Mouse (Mus musculus) heart, adult 11 months (tissue): ENCODE measurements at regions not wholly inside any gene's neighbourhood (a gene's known extent, or its start where the extent isn't known, plus 50 kb on each side); places are given as distances from the start of the nearest gene placed in this dataset.

Experiments
- DNase-seq: peaks from one replicate; pipeline ENCODE4 v3.0.0; 2022

DNA sequence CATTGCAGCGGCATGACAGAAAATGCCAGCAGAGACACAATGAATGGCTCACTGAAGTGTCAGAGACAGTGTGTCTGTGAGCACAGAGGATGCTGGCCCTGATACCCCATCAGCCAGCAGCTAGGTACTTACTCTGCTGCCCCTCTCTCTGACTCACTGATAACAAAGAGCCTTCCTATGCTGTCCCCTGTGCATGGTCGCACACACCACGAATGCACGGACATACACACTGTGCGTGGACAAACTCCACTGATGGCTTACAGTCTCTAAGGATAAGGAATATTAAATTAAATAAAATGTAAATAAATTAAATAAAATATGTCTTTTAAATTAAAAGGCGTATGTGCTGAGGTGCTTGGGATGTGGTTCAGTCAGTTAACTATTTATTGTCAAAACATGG, 438.2 kb downstream of the Rwdd3 start:
- DNase-seq: no peak

DNA sequence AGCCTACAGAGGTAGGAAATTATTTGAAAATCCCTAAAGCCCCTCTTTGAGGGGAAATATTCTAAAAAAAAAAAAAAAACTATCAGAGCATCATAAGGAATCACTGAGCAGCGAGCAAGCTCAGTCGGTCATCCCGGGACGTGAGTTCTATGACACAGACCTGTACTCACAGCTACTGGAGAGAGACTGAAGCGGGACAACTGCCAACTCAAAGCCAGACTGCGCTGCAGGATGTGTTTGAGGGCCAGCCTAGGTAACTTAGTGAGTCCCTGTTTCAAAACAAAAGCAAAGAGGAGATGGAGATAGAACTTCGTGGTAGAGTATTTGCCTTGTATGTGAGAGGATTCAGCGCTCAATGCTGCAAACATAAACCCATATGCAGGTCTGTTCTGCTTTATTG, 439.1 kb downstream of the Rwdd3 start:
- DNase-seq: no peak

DNA sequence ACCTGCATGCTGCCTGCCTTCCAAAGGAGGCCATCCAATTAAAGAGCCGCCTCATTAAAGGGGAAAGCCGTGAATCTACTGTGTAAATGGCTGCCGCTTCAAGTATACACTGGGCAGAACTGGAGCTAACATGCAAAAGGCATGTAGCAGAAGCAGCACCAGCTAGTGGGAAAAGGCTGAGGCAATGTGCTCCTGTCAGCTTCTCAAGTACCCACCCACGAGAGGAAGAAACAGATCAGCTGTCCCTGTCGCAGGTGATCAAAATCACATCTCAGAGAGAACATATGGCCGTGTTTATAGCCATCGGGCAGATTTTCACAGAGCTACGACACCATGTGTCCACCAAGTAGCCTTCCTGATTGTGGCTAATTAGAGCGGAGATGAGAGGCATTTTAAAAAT, 440.2 kb downstream of the Rwdd3 start:
- DNase-seq: no peak

DNA sequence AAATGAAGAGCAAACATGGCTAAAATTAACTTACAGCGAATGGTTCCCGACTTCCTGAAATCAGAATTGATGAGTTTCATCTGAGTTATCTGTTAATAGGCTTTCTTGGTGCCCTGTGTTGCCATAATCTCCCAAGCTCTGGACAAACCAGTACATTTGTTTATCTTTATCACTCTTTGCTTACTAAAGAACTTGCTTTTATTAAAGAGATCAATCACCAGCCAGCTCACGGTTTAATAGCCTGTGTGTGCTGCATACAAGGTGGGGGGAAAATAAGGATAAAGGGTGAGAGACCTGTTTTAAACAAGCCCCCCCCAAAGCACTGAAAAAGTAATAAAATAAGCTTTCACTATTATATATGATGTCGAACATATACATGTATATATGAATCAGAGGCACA, 441.3 kb downstream of the Rwdd3 start:
- DNase-seq: no peak

DNA sequence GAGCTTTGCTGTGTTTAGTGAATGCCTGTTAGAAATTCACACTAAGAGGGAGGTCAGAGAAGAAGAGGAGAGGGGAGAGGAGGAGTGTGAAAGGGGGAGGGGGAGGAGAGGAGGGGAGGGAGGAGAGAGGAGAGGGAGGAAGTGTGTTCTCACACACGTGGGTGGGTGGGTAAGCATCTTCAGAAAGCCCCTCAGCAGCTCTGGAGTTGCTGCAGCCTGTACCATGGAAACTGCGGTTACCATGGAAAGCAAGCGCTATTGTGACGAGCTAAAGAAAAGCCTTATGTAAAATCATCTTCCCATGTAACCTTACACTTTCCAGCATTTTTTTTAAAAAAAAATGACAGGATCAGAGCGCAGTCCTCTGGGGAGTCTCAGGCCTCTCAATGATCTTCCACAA, 441.8 kb downstream of the Rwdd3 start:
- no peak for DNase-seq

DNA sequence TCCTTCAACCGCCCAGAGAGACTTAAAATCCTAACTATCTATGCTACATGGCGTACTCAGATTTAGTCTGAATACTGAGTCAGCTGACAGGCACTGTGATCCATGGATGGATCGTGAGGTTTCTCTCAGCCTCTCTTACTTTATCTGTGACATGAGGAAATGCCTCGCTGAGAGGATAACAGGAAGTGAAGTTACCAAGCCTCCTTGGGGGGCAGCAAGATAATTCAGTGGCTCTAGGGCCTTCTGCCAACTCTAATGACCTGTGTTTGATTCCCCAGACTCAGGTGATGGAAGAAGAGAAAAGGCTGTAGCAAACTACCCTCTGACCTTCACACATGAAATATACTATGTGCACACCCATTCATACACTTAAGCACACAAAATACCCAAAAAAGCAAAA, 486.3 kb downstream of the Rwdd3 start:
- DNase-seq: no peak

DNA sequence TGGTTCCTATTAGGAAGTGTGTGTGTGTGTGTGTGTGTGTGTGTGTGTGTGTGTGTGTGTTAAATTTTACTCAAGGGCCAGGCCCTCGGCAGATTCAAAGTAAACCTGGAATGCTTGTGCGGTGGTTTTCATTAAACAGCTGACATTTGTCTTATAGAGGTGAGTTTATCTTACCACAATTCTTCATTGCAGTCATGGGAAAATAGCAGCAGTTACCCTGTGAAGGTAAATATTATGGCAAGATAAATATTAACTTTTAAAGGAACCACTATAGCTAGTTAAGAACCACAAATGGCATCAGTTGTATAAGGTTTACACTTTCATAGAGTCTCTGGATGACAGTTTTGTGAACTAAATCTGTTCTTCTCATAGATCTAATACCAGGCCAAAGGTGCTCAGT, 495.6 kb downstream of the Rwdd3 start:
- DNase-seq: no peak

DNA sequence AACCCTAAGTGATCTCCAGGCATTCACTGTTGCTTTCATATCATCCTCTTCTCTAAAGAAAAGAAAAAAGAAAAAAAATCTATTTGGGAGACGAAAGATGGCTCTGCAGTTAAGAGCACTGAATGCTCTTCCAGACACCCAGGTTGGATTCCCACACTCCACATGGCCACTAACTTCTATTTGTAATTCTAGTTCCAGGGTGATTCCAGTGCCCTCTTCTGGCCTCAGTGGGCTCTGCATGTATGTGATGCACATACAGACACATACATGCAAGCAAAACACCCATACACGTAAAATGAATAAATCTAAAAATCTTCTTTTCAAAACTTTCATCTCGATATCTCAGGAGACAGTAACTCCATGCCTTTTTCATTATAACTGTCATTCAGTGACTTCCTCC, 502.8 kb downstream of the Rwdd3 start:
- no peak for DNase-seq

DNA sequence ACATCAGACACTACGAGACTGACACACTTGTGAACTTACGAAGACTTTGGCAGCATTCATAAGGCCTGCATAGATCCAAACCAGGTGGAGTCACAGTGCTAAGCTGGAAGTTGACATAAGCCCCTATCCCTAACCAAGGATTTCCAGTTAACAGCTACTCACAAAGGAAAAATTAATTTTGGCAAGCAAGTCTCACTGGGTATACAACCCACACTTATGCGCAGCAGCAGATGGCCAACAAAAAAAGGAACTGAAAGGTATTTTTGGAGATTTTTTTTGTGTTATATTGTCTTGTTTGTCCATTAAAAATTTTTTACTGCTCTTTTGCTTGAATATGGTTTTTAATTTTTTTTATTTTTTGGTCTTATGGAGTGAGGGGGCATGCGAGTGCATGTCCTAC, 509.0 kb downstream of the Rwdd3 start:
- DNase-seq: no peak

DNA sequence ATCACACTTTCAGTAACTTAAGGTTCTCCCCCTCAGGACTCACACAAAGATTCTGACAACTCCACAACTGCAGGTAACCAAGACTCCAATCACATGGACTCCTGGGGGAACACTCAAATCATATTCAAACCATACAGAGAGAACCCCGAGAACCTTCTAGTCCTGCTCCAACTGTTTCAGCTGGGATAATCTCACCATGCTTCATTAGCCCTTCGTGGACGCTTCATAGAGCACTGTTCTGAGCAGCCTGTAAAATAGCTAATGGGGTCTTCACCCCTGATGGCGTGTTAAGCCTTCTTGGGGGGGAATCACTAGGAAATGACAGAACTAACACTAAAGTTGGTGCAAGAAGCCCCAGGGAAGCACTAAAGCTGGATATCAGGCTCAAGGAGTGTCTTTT, 510.7 kb downstream of the Rwdd3 start:
- DNase-seq: no peak

DNA sequence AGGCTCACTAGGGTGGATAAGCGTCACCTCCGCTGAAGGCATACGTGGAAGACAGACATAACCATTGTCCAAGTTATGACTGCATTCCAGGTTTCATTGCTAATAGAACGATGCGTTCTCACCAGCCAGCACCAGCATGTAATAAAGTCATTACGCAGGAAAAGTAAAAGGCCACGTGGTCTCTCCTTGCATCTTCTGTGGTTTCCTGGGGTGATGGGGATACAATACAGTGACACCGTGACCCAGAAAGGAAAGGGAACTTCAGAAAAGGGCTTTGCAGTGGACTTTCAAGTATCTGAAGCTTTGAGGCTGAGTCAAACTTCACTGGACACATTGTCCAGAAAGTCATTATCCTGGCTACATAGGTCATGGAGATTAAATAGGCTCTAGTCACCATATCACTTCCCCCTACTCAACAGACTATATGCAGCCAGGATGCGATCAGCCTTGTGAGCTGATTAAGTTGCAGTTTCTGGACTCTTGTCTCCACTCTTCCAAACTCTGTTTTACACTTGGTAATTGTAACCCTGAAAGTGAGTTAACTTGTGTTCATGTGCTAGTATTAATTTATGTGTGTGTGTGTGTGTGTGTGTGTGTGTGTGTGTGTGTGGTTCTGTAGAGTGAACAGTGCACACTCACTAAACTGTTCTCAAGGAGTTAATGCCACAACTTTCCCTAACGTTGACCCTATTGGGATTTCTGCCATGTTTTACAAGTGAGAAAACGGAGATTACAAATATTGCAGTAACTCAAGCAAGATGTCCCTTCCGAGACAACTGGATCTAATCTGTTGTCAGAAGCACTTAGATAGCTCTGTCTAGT, 522.2 kb downstream of the Rwdd3 start:
- DNase-seq: no peak

DNA sequence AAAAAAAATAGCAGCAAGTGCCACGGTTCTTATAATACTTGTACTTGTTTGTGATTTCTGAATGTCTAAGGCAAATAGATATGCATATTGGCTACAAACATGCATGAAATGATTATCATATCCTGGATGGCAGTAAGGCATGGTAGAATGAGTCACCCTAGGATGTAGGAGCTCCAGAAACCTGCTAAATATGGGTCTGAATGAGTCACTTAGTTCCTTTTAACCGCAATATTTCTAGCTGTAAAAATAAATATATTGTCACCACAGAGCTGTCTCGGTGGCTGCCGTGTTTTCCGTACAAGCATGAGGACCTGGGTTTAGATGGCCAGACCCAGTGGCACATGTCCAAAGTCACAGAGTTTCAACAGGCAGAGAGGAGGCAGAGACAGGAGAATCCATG, 523.1 kb downstream of the Rwdd3 start:
- no peak for DNase-seq

DNA sequence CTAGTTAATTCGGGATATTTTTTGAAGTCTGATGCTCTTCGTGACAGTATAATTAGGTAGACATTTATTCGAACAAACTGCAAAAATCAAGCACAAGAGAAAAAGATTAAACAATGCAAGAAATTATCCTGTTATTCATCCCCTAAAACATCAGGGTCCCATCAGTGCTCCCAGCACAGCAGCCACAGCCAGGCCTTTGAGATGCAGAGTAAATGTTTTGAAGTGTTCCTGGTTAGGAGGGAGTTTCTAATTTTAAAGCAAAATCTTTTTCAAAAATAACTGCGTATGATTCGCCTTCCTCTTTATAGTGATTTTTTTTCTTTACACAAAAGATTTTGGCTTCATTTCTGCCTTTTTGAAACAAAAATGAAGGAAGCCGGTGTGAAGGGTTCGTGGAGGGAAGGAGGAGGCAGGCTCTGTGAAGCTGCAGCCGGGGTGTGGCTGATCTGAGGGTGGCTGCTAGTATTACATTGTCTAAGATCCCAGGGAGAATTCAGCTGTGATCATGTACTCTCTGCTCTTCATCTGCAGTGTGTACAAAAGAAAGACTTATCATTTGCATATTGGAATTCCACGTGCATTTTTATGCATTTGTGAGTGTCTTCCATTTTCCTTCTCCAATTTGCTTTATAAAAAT, 534.7 kb downstream of the Rwdd3 start:
- DNase-seq: no peak

DNA sequence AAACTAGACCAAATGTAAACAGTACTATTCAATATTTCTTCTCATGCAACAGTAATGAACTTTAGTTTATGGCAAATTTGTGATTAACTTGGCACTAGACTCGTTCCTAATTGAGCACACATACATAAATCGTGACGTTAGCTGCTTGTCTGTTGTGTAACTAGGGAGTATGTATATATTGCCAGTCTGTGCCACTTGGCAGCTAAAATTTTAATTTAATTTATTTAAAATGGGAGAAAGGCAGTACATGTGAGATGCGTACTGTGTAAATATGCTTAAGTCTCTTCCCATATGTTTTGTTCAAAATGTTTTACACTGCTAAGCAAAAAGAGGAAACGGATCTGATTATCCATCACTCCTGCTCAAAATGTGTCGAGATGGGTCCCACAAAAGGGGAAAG, 553.1 kb downstream of the Rwdd3 start:
- DNase-seq: no peak

DNA sequence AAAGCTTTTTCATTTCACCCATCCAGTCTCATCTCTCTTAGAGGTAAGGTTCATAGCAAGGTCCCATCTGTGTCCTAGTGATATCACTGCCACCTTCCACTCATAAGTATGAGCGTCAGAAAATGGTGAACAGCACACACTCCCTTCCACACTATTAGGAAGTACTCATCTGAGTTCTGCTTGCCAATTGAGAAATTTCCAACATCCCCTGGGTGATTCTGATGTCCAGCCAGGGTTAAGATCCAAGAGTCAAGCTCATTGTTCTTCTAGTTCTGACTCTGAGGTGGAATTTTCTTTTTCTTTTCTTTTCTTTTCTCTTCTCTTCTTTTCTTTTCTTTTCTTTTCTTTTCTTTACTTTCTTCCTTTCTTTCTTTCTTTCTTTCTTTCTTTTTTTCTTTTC, 577.3 kb downstream of the Rwdd3 start:
- DNase-seq: no peak

DNA sequence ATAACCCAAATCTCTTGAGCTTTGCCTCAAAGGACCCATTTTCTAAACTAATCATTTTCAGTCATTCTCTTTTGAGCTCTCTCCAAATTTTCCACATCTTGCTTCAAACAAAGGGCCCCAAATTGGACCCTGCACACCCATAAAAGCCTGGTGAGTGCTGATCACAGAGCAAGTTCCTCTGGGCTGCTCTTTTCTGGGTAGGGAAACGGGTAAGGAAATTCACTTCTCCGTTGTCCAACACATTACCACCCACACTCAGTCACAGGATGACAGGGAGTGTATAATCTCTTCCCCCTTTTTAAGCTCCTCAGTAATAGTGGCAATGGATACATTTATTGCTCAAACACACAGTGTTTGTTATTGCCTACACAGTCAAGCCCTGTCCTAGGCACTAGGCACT, 580.3 kb downstream of the Rwdd3 start:
- no peak for DNase-seq

DNA sequence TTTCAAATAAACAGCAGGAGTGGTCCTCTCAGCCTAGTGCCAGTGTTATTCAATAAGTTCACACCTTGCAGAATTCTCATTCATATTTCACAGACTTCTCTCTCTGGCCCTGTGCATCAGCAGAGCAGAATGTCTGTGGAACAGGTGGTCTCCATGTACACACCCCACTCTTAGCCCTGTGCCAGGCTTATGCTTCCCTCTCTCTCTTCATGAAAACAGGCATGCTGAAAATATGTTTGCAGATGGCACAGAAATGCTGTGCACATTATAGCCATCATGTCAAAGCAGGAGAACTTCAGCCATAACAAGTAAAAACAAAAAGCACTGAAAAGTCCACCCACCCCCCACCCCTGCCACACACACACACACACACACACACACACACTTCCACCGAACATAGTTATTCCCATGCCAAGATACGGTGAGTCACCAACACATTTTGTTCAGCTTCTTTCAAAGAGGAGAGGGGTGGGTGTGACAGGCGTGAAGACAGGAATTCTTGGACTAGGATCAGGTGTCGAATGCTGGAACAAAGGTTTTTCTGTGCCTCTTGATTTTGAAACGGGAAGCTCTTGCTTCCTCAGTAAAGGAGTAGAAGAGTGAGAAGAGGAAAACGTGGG, 600.6 kb downstream of the Rwdd3 start:
- no peak for DNase-seq

DNA sequence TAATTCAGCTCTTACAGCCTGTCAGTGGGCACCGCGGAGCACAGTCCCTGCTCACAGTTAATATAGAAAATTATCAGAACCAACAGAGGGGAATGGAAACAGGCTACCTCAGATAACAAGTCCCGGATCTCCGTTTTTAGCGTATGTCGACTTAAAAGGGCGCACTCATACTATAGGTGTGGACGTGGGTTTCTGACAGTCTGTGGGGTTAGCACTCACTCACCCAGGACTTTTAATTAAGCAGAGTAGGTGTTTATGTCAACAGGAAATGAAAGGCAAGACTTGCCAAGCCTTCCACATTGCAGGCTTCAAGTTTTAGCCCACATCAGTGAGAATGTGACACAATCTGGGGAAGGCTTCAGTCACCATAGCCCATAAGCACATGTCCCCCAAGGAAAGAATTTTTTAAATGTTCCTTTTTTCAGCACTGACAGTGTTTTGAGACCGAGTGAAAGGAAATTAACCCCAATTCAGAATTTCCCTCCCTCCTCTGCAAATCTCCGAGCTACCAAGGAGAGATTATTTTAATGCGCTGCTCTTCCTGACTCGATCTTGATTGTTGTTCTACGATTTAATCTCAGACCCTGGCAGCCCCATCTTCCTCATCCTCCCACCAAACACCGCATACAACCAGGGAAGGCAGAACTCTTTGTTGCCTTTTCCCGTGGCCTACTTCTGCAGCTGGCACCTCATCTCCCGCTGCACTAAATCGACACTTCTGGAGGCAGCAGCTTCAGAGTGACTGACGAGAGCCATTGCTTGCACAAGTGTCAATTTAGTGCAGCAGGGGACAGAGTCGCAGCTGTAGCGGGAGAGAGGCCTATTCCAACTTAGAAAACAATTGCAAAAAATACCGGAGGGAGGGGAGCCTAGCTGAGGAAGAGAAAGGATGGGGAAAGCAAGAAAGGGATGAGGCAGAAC, 629.7 kb downstream of the Rwdd3 start:
- DNase-seq: no peak

DNA sequence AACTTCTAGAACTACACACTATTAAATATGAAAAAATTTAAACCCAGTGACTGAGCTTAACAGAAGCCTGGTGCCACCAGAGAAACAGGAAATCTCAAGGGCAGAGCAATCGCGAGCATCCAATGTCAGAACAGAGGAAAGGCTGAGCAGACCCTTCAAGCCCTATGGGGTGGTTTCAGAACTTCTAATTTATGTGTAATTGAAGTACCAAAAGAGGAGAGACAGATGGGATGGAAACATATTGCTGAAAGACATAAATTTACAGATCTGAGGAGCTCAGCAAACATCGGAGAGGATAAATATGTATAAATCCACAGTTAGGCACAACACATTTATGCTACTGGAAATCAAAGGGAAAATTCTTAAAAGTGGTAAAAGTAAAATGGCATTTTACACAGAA, 637.6 kb downstream of the Rwdd3 start:
- no peak for DNase-seq

DNA sequence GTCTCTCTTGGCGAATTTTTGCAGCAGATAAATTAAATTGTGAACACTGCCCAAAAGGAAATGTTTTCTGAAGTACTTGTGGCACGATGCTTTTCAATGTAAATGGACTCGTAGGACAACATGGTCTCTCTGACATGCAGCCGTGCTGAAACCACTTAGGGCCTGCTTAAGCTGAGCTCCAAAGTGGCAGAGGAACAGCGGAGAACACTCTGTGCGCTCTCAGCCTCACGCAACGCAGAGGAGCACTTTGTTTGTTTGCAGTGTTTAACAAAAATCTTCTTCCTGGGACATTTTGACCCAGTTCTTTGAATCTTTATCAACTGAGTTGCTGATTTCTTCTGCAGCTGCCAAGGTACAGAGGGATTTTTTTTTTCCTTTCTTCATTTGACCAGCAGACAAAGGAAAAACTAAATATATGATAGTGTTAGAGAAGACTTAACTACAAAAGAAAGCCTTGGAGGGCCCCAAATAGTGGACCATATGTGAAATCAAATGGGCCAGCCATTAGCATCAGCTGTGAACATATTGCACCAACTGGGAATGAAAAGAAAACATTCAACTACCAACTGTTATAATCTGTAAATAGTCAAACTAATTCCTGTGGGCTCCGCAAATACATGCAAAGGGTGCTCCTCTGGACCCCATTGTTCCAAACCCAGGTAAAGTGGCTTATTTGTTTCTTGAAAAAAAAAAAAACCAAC, 639.5 kb downstream of the Rwdd3 start:
- no peak for DNase-seq

DNA sequence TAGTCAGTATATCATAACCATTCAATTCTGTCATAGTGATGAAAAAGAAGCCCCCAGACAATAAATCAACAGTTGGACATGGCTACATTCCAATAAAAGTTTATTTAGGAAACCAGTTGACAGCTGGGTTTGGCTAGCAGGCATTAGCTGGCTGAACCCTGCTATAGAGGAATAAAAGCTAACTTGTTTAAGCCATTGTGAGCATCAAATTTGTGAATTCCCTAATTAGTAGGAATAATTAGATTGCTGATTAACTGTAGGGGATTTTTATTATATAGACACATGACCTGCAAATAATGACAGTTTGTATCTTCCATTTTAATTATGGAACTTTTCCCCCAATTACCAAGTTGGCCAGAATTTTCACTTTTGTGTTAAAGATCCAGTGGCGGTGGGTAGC, 659.8 kb downstream of the Rwdd3 start:
- DNase-seq: no peak

DNA sequence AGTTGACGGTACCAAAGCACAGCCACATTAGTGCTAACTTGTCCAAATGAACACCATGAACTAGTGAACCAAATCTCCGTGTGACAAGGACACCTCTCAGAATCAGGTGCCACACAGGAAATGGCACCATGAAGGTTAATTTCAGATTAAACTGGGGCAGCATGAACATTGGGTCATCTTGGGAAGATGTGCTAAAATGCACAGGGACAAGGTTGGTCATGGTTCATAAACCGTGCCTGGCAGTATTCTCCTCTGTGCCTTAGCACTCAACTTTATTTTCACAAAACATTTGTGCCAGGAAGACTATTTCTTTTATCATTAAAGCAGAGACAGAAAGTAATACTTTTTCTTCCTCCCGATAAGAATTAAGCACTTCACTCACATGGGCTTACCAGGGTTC, 672.6 kb downstream of the Rwdd3 start:
- no peak for DNase-seq

DNA sequence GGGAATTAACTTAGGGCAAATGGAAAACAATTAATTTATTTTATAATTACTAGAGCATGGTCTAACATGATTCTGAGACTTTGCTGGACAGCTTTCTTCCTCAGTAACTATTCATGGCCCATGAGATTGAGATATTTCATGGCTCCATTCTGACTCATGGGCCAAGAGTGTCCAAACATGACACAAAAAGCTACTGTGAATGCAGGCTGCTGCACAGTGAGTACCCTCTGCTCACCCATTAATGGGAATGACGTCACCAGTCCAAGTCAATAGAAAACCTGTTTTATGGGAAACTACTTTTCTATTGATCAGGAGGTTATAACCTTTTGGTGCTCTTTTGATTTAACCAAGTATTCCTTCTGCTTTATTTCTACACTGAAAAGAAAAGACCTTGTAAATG, 693.6 kb downstream of the Rwdd3 start:
- no peak for DNase-seq
